Mouse (Mus musculus): Measurements from ENCODE around the gene Vps51.
A peak's percentile ranks its signal among the peaks of the same experiment; 100 is the strongest.

Vps51 gene

GRCm38 (mm10) chr19:6079983-6080480 lies 3.0 kb upstream of the Vps51 start, which contains the start of gene Tmem262:
Gene Tmem262, plus strand, starts transcription at chr19:6080033.
- DNase-seq = no peak

GRCm38 (mm10) chr19:6073889-6074288 lies 3.1 kb downstream of the Vps51 start:
- DNase-seq = no peak

- DNase-seq = no peak
Measured at GRCm38 (mm10) chr19:6071261-6071660, 5.8 kb downstream of the Vps51 start.

GRCm38 (mm10) chr19:6070571-6071250 lies 6.3 kb downstream of the Vps51 start:
- DNase-seq = no peak

- no peak for DNase-seq
Measured at GRCm38 (mm10) chr19:6069851-6070250, 7.2 kb downstream of the Vps51 start.

GRCm38 (mm10) chr19:6068951-6069350 lies 8.1 kb downstream of the Vps51 start:
- no peak for DNase-seq

GRCm38 (mm10) chr19:6067724-6068415 lies 9.2 kb downstream of the Vps51 start, which contains the start of gene Tm7sf2:
Gene Tm7sf2, minus strand, starts transcription at chr19:6068373.
- peak; percentile 90 for DNase-seq

GRCm38 (mm10) chr19:6067011-6067723 lies 9.9 kb downstream of the Vps51 start:
- peak; percentile 84 for DNase-seq

GRCm38 (mm10) chr19:6066571-6066970 lies 10.5 kb downstream of the Vps51 start:
- DNase-seq = no peak

GRCm38 (mm10) chr19:6063081-6063480 lies 13.9 kb downstream of the Vps51 start:
- no peak for DNase-seq

- DNase-seq = no peak
Measured at GRCm38 (mm10) chr19:6062418-6062817, 14.6 kb downstream of the Vps51 start.

GRCm38 (mm10) chr19:6061641-6062302 lies 15.3 kb downstream of the Vps51 start:
- DNase-seq = peak; percentile 33

- DNase-seq = peak; percentile 95
Measured at GRCm38 (mm10) chr19:6061021-6061533, 16.0 kb downstream of the Vps51 start, which contains the start of gene Znhit2. Gene Znhit2, plus strand, starts transcription at chr19:6061192.

GRCm38 (mm10) chr19:6058966-6059365 lies 18.1 kb downstream of the Vps51 start:
- no peak for DNase-seq

GRCm38 (mm10) chr19:6058513-6058912 lies 18.5 kb downstream of the Vps51 start:
- no peak for DNase-seq

GRCm38 (mm10) chr19:6057313-6058096 lies 19.5 kb downstream of the Vps51 start, which contains the start of the genes Mrpl49 and Fau:
Gene Mrpl49, minus strand, starts transcription at chr19:6057785.
Gene Fau, plus strand, starts transcription at chr19:6057844.
- peak; percentile 99 for DNase-seq

GRCm38 (mm10) chr19:6056696-6057095 lies 20.3 kb downstream of the Vps51 start:
- no peak for DNase-seq

- DNase-seq = no peak
Measured at GRCm38 (mm10) chr19:6054296-6054695, 22.7 kb downstream of the Vps51 start.

GRCm38 (mm10) chr19:6052516-6052915 lies 24.5 kb downstream of the Vps51 start:
- DNase-seq = no peak

- DNase-seq = no peak
Measured at GRCm38 (mm10) chr19:6048681-6049410, 28.2 kb downstream of the Vps51 start.

- no peak for DNase-seq
Measured at GRCm38 (mm10) chr19:6047899-6048166, 29.2 kb downstream of the Vps51 start.
